Mouse (Mus musculus): Measurements from ENCODE around the gene Sez6l2. TPM values are rescaled to one million over a fixed set of nuclear protein-coding genes. Genes with fewer than 3 reads are reported as not detected.

Gene Sez6l2
- polyA plus RNA-seq, 1 experiment = 1.2 TPM

- no peaks in the 10 kb centered on the region for H3K36me3 ChIP-seq (ENCODE audit: control insufficient read depth, insufficient read depth, low read length)
- peak; percentile 27 for DNase-seq
- no peak overlapping the region for H3K27ac ChIP-seq (ENCODE audit: insufficient read depth, low read depth, low read length)
- WGBS = 60% methylated on average over 3 of the region's 3 CpGs
- no peak overlapping the region for H3K4me3 ChIP-seq (ENCODE audit: insufficient read depth, low read depth, low read length)
- peaks cover 3% of the 10 kb centered on the region; the same call in 1 of the 2 replicates for H3K4me1 ChIP-seq (ENCODE audit: control insufficient read depth, insufficient read depth, low read length)
- H3K27me3 ChIP-seq (replicated peaks; ENCODE audit: control insufficient read depth, insufficient read depth, low read length) = no peaks in the 10 kb centered on the region
- TF ChIP-seq POLR2A (IDR thresholded peaks at IDR 0.05; ENCODE audit: low read depth, low read length) = no peak
- peak; percentile 61 for TF ChIP-seq CTCF (conservative IDR thresholded peaks at IDR 0.05; ENCODE audit: insufficient read depth, insufficient read length, low read depth, low read length)
Observed at GRCm38 (mm10) chr7:126946530-126946929, 3.8 kb upstream of the Sez6l2 start.

- WGBS = 85% methylated on average over 10 of the region's 10 CpGs
- DNase-seq = no peak
- no peak for TF ChIP-seq CTCF (conservative IDR thresholded peaks at IDR 0.05; ENCODE audit: insufficient read depth, insufficient read length, low read depth, low read length)
- TF ChIP-seq POLR2A (IDR thresholded peaks at IDR 0.05; ENCODE audit: low read depth, low read length) = no peak
- Histone ChIP-seq H3K4me1 (ENCODE audit: control insufficient read depth, insufficient read depth, low read length) (peaks cover 3% of the 10 kb centered on the region; the same call in 1 of the 2 replicates), H3K4me3 (ENCODE audit: insufficient read depth, low read depth, low read length) (no peak overlapping the region), H3K36me3 (ENCODE audit: control insufficient read depth, insufficient read depth, low read length) (no peaks in the 10 kb centered on the region), H3K27ac (ENCODE audit: insufficient read depth, low read depth, low read length) (no peak overlapping the region), H3K27me3 (replicated peaks; ENCODE audit: control insufficient read depth, insufficient read depth, low read length) (no peaks in the 10 kb centered on the region)
Observed at GRCm38 (mm10) chr7:126948626-126949025, 1.7 kb upstream of the Sez6l2 start.

DNA sequence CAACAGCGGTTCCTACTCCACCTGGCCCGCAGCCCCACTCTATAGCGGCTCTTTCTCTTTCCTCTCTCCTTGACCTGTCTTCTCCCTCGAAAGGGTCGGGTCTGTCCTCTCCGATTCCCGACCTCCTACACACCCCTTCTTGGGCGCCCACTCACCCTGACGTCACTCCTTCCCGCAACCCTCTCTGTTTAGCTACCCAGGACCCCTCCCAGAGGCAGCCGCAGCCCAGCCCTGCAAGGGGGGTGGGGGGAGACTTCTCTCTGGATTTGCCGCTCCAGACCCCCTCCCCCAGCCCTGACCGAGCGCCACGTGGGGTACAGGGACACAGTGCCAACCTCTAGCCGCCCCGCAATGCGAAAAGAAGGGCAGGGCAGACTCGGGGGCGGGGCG, 965 bp upstream of the Sez6l2 start, which contains the start of gene Asphd1:
Asphd1 (minus strand) TSS at position 180 of the 390 bp plus-strand sequence.
- no peaks in the 10 kb centered on the region for H3K27me3 ChIP-seq (replicated peaks; ENCODE audit: control insufficient read depth, insufficient read depth, low read length)
- no peak for TF ChIP-seq POLR2A (IDR thresholded peaks at IDR 0.05; ENCODE audit: low read depth, low read length)
- no peak for TF ChIP-seq CTCF (conservative IDR thresholded peaks at IDR 0.05; ENCODE audit: insufficient read depth, insufficient read length, low read depth, low read length)
- no peaks in the 10 kb centered on the region for H3K36me3 ChIP-seq (ENCODE audit: control insufficient read depth, insufficient read depth, low read length)
- no peak within 1 kb of the TSS for H3K27ac ChIP-seq (ENCODE audit: insufficient read depth, low read depth, low read length)
- H3K4me1 ChIP-seq (ENCODE audit: control insufficient read depth, insufficient read depth, low read length) = peaks cover 3% of the 10 kb centered on the region; the same call in 1 of the 2 replicates
- H3K4me3 ChIP-seq (ENCODE audit: insufficient read depth, low read depth, low read length) = peak within 1 kb of the TSS; percentile 41
- no peak for DNase-seq
- WGBS = 2% methylated on average over 21 of the region's 21 CpGs

DNA sequence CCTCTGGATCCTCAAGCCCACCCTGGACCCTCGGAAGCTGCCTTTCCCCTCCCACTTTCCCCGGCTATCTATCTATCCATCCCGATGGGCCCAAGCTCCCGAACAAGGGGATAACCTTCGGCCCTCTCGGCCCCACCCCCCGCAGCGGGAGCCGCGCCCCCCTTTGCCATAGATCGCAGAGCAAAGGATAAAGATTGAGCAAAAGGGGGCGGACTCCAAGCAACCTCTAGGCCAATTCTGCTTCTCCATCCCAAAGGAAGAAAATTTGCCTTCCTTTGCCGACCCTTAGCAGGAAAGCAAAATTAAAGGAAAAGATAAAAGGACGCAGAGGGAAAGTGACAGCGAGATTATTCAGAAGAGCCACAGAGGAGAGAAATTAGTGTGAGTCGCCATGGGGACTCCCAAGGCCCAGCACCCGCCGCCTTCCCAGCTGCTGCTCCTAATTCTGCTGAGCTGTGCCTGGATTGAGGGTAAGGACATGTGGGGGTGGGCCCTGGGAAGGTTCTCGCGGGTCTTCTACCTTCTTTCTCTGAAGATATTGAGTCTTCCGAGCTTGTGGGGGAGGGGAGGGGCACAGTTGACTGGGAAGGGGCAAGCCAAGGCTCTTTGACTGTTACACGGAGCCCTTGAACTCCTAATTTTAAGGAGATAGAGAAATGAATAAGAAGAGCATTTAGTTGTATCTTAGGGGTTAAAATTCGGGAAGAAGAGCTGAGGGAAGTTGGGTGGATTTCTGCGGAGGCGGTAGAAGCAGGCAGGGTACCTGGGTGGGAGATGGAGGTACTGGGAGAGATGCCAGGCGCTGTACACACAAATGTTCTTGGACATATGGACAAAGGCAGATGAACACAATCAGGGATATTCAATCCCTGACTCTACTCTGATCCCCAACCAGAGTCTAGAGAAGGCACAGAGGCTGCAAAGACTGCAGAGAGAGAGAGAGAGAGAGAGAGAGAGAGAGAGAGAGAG, 568 bp downstream of the Sez6l2 start:
- Histone ChIP-seq H3K4me1 (ENCODE audit: control insufficient read depth, insufficient read depth, low read length) (peaks cover 3% of the 10 kb centered on the region; the same call in 1 of the 2 replicates), H3K27ac (ENCODE audit: insufficient read depth, low read depth, low read length) (no peak overlapping the region), H3K4me3 (ENCODE audit: insufficient read depth, low read depth, low read length) (no peak overlapping the region)

GRCm38 (mm10) chr7:126951741-126952140, 1.4 kb downstream of the Sez6l2 start:
- DNase-seq = no peak
- H3K27ac ChIP-seq (ENCODE audit: insufficient read depth, low read depth, low read length) = no peak overlapping the region
- TF ChIP-seq POLR2A (IDR thresholded peaks at IDR 0.05; ENCODE audit: low read depth, low read length) = no peak
- no peak for TF ChIP-seq CTCF (conservative IDR thresholded peaks at IDR 0.05; ENCODE audit: insufficient read depth, insufficient read length, low read depth, low read length)
- no peaks in the 10 kb centered on the region for H3K27me3 ChIP-seq (replicated peaks; ENCODE audit: control insufficient read depth, insufficient read depth, low read length)
- no peaks in the 10 kb centered on the region for H3K36me3 ChIP-seq (ENCODE audit: control insufficient read depth, insufficient read depth, low read length)
- peaks cover 3% of the 10 kb centered on the region; the same call in 1 of the 2 replicates for H3K4me1 ChIP-seq (ENCODE audit: control insufficient read depth, insufficient read depth, low read length)
- 31% methylated on average over 4 of the region's 4 CpGs for WGBS
- H3K4me3 ChIP-seq (ENCODE audit: insufficient read depth, low read depth, low read length) = no peak overlapping the region

More for the DNA sequence above, 568 bp downstream of the Sez6l2 start:
- no peaks in the 10 kb centered on the region for H3K27me3 ChIP-seq (replicated peaks; ENCODE audit: control insufficient read depth, insufficient read depth, low read length)
- 9% methylated on average over 26 of the region's 26 CpGs for WGBS
- no peak for TF ChIP-seq CTCF (conservative IDR thresholded peaks at IDR 0.05; ENCODE audit: insufficient read depth, insufficient read length, low read depth, low read length)
- TF ChIP-seq POLR2A (IDR thresholded peaks at IDR 0.05; ENCODE audit: low read depth, low read length) = no peak
- no peaks in the 10 kb centered on the region for H3K36me3 ChIP-seq (ENCODE audit: control insufficient read depth, insufficient read depth, low read length)
- no peak for DNase-seq

DNA sequence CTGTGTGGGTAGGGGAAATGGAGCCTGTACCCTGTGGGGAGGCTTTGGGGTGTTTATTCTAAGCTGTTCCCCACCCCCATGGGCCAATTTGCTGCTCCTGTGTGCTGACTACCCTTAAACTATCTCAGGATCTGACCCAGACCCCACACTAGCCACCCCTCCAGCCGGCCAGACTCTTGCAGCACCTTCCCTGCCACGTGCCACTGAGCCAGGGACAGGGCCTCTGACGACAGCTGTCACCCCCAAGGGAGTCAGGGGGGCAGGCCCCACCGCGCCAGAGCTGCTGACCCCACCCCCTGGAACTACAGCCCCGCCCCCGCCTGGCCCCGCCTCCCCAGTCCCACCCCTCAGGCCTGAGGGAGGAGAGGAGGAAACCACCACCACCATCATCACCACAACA, 2.3 kb downstream of the Sez6l2 start:
- Histone ChIP-seq H3K27me3 (replicated peaks; ENCODE audit: control insufficient read depth, insufficient read depth, low read length) (no peaks in the 10 kb centered on the region), H3K4me3 (ENCODE audit: insufficient read depth, low read depth, low read length) (no peak overlapping the region), H3K27ac (ENCODE audit: insufficient read depth, low read depth, low read length) (no peak overlapping the region), H3K4me1 (ENCODE audit: control insufficient read depth, insufficient read depth, low read length) (peaks cover 3% of the 10 kb centered on the region; the same call in 1 of the 2 replicates), H3K36me3 (ENCODE audit: control insufficient read depth, insufficient read depth, low read length) (no peaks in the 10 kb centered on the region)
- DNase-seq = no peak
- 3% methylated on average over 8 of the region's 8 CpGs for WGBS
- TF ChIP-seq POLR2A (IDR thresholded peaks at IDR 0.05; ENCODE audit: low read depth, low read length) (no peak), CTCF (conservative IDR thresholded peaks at IDR 0.05; ENCODE audit: insufficient read depth, insufficient read length, low read depth, low read length) (no peak)

DNA sequence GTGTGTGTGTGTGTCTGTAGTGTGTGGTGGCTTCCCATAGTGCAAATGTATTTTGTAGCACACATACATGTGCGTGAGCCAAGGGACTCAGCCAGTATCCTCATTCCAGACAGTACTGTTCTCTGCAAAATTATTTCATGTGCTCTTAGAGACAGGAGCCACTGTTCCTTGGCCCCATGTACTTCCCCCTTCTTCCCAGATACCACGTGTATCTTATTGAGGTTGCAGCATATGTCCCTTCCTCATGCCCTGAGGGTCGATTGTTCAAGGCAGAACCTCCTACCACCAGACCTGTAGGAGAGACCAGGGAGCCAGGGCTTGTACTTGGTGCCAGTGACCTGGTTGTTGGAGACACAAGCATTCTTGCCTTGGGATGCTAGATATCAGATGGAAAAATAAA, 4.8 kb downstream of the Sez6l2 start:
- 61% methylated on average over 3 of the region's 3 CpGs for WGBS
- no peaks in the 10 kb centered on the region for H3K36me3 ChIP-seq (ENCODE audit: control insufficient read depth, insufficient read depth, low read length)
- H3K4me1 ChIP-seq (ENCODE audit: control insufficient read depth, insufficient read depth, low read length) = no peaks in the 10 kb centered on the region
- TF ChIP-seq POLR2A (IDR thresholded peaks at IDR 0.05; ENCODE audit: low read depth, low read length) (no peak), CTCF (conservative IDR thresholded peaks at IDR 0.05; ENCODE audit: insufficient read depth, insufficient read length, low read depth, low read length) (no peak)
- no peaks in the 10 kb centered on the region for H3K27me3 ChIP-seq (replicated peaks; ENCODE audit: control insufficient read depth, insufficient read depth, low read length)
- H3K27ac ChIP-seq (ENCODE audit: insufficient read depth, low read depth, low read length) = no peak overlapping the region
- DNase-seq = no peak
- H3K4me3 ChIP-seq (ENCODE audit: insufficient read depth, low read depth, low read length) = no peak overlapping the region
